Mouse (Mus musculus) CD8-positive naive resting alpha-beta T cell, adult 2 months (primary cell): ENCODE data around the gene Fndc3c1.
"Not testable (repeated sequence)": the region's sequence is repeated elsewhere in the genome, so short reads cannot be mapped to it uniquely, and the experiment has no call there.

ENCODE experiments used
- DNase-seq, 2 experiments: peaks; one replicate each; pipeline ENCODE4 v3.0.0; 2022; ENCODE audit warnings: low read depth in 2 of 2, low spot score in 2 of 2

Fndc3c1 gene

GRCm38 (mm10) chrX:106485101-106485651 is at the start of gene Fndc3c1:
TSS of gene Fndc3c1 (minus strand) at chrX:106485401.
- no peak for DNase-seq

GRCm38 (mm10) chrX:106486451-106486850 is 1.2 kb upstream of the Fndc3c1 start:
- no peak for DNase-seq

- no peak for DNase-seq
These were observed 470 bp upstream of the Fndc3c1 start for GRCm38 (mm10) chrX:106485671-106486070.

- not testable (repeated sequence) for DNase-seq
These were observed 5.3 kb downstream of the Fndc3c1 start for GRCm38 (mm10) chrX:106479891-106480290.

- no peak for DNase-seq
These were observed 99.9 kb downstream of the Fndc3c1 start for GRCm38 (mm10) chrX:106385304-106385703.

GRCm38 (mm10) chrX:106380608-106381007 is 104.6 kb downstream of the Fndc3c1 start:
- DNase-seq = no peak
